Mouse (Mus musculus): Measurements from ENCODE around the gene Stat5a. TPM values are rescaled to one million over a fixed set of nuclear protein-coding genes. Genes with fewer than 3 reads are reported as not detected.

Gene Stat5a
- polyA plus RNA-seq, 1 experiment, result 34.2 TPM

DNA sequence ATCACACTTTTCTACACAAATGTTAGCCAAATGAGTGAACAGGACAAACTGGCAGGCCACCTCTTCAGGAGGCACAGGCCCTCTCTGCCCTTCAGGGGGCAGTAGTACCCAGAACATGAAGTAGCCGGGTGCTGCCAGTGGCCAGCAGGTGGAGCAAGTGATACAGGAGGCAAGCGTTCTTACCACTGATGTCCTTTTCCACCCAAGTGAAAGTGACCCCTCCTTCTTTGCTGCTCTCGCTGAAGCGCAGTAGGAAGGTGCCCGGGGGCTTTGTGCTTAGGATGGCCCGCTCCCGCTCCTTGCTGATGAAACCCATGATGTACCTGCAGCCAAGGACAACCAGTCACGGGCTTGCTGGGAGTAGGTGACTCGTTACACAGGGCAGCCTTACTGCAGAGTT lies 34.3 kb downstream of the Stat5a start:
- no peak overlapping the region for H3K27ac ChIP-seq (replicated peaks; ENCODE audit: low read depth, low read length)
- H3K4me3 ChIP-seq (ENCODE audit: insufficient read depth, low read depth, low read length), result no peak overlapping the region
- no peaks in the 10 kb centered on the region for H3K4me1 ChIP-seq (ENCODE audit: control insufficient read depth, insufficient read depth, insufficient read length, low read length)

DNA sequence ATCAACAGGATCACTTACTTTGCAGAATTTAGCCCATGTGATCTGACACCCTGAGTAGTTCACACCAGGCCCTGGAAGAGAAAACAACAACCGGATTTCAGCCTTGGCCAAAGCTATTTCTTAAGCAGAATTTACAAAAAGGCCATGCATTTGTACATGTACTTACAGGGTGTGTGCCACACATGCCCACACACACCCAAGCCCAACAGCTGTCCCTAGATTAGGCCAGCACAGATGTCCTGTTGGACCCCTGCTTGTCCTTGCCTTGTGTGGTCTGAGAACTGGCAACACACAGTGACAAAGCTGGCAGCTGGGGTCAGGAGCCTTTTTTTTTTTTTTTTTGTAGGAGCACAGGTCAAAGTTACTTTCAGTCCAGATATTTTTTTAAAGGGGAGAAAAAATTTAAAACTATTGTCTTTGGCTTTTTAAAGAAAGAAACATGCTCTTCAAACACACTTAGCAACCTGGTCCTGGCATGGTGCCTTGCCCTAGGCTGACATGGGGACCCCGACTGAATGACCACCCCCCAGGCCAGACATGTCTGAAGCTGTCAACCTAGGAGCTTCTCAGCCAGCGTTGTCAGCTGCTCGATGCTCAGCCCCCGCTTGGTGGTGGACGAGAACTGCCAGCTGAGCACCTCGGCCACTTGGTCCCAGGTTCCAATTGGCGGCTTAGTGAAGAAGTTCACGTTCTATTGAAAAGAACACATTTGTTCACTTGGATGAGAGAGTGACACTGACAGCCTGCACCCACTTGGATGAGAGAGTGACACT lies 35.2 kb downstream of the Stat5a start:
- Histone ChIP-seq H3K4me1 (ENCODE audit: control insufficient read depth, insufficient read depth, insufficient read length, low read length) (no peaks in the 10 kb centered on the region), H3K4me3 (ENCODE audit: insufficient read depth, low read depth, low read length) (no peak overlapping the region), H3K27ac (replicated peaks; ENCODE audit: low read depth, low read length) (no peak overlapping the region; the same call in 1 of the 2 replicates)

DNA sequence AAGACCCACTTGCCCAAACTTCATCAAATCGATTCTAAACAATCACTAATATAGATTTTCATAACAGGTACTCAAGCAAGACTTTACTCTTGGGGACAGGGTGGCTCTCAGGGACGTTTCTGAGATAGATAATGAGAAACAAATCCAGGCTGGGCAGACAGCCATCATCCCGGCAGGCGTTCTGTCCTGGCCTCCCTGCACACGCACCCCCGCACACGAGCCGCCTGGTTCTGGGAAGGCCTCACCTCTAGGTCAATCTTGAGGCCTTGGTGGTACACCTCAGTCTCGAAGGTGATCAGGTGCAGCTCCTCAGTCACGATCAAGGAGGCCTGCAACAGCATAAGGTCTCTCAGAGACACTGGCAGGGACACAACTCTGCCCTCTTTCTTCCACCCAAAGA lies 36.9 kb downstream of the Stat5a start:
- H3K27ac ChIP-seq (replicated peaks; ENCODE audit: low read depth, low read length), result no peak overlapping the region
- H3K4me3 ChIP-seq (ENCODE audit: insufficient read depth, low read depth, low read length), result no peak overlapping the region
- H3K4me1 ChIP-seq (ENCODE audit: control insufficient read depth, insufficient read depth, insufficient read length, low read length), result no peaks in the 10 kb centered on the region

DNA sequence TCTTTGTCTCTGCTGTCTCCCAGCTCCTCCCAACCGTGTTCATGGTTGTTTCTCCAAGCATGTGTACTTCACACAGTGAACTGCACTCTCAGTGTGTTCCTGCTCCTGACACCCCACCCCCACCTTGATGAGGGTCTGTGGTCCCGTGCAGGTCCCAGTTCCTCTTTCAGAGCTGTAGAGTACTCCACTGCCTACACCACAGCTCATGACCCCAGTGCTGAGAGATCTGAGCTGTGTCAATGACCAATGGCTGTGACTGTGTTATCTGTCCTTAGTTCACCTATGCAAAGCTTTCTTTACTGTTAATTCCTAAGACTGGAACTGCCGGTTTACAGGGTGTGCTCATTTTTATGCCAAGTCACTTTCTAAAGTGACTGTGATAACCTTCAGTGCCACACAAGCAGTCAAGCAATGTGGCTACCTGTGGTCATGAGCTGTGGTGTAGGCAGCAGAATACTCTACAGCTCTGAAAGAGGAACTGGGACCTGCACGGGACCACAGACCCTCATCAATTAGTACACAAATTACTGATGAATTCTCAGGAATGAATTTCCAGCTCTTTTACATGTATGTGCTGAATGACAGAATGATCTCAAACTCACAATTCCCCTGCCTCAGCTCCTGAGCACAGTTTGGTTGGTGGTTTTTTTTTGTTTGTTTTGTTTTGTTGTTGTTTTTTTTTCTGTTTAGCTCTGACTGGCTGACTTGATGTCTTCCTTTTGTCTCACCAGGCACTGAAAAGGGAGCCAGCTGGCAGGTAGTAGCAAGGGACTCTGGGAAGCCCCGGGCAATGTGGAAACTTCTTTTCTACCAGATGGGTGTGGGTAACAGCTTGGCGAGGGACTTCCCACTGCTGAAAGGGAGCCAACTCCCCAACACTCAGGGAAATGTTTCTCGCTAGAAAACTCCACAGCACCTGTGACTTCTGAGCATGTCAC lies 38.4 kb downstream of the Stat5a start:
- Histone ChIP-seq H3K4me3 (ENCODE audit: insufficient read depth, low read depth, low read length) (no peak overlapping the region), H3K4me1 (ENCODE audit: control insufficient read depth, insufficient read depth, insufficient read length, low read length) (no peaks in the 10 kb centered on the region), H3K27ac (replicated peaks; ENCODE audit: low read depth, low read length) (no peak overlapping the region)

DNA sequence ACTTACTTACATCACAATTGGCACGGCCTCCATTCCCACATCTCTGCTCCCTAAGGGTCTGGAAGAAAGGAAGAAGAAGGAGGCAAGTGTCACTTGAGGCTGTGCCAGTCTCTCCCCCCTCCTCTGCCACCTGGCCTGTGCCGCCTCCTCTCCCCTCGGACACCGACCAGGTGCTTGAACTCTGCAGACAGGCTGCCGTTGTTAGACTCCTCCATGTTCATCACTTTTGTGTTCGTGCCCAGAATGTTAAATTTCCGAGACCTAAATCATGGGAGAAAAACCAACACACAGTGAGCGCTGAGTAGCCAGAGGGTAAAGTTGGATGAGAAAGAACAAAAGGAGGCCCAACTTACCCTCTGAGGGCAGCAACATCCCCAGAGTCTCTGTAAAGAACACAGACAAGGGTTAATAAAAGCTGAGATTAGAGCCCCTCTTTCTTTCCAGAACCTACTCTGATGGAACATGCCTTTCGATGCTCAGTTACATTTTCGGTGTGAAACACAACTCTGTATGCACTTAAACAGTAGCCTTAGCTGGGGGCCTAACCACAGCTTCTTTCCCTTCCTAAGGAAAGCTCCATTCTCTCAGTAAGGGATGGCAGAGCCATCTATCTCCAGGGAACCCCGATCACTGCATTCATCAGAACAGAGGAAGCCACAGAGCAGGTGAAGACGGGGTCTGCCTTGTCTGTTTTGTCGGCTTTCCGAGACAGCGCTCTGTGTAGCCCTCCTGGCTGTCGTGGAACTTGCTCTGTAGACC lies 39.5 kb downstream of the Stat5a start:
- Histone ChIP-seq H3K4me1 (ENCODE audit: control insufficient read depth, insufficient read depth, insufficient read length, low read length) (no peaks in the 10 kb centered on the region), H3K27ac (replicated peaks; ENCODE audit: low read depth, low read length) (no peak overlapping the region)

DNA sequence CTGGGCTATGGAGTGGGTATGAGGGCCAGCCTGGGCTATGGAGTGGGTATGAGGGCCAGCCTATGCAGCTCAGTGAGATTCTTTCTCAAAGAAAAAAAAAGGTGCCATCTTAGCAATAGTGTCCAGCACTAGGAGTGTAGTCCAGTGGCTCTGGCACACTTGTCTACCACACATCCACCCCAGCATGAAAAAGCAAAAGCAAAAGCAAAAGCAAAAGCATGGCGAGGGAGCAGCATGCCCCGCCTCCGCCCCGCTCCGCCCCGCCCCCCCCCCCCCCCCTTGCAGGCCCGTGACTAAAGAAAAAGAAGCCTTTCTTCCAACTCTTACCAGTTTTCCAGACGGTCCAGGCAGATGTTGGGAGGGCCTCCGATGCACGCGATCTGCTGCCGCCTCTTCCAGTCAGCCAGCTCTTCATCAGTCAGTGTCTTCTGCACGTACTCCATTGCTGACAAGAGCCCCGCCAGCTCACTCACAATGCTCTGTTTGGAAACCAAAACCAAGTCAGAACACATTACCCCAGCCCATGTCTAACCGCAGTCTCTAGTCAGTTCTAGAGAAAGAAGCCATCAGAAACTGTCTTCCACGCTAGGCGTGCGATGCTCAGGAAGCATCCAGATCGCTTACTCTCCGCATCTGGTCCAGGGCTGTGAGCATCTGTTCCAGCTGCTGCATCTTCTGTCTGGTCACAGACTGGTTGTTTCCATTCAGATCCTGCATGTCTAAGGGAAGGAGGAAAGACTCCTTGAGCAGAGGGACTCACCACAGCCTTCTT lies 45.6 kb downstream of the Stat5a start:
- H3K27ac ChIP-seq (replicated peaks; ENCODE audit: low read depth, low read length), result no peak overlapping the region
- no peaks in the 10 kb centered on the region for H3K4me1 ChIP-seq (ENCODE audit: control insufficient read depth, insufficient read depth, insufficient read length, low read length)
- no peak overlapping the region for H3K4me3 ChIP-seq (ENCODE audit: insufficient read depth, low read depth, low read length)

More for the DNA sequence above, 39.5 kb downstream of the Stat5a start:
- H3K4me3 ChIP-seq (ENCODE audit: insufficient read depth, low read depth, low read length), result no peak overlapping the region

DNA sequence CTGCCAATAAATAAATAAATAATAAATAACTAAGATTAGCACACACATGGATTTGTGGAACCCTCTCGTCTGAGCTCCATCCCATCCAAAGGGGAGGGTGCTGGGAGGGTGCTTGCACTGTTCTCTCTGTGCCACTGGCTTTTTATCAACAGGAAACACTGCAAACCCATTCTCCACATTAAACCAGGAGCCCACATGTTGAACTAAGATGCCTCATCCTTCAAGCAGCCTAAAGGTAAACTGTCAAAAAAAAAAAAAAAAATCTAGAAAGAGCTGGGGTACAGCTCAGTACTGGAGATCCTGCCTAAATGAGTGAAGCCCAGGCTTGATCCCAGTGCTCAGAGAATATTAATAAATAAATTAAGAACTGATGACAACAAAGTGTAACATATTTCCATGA lies 46.8 kb downstream of the Stat5a start:
- no peak overlapping the region for H3K4me3 ChIP-seq (ENCODE audit: insufficient read depth, low read depth, low read length)
- H3K27ac ChIP-seq (replicated peaks; ENCODE audit: low read depth, low read length), result no peak overlapping the region
- H3K4me1 ChIP-seq (ENCODE audit: control insufficient read depth, insufficient read depth, insufficient read length, low read length), result no peaks in the 10 kb centered on the region

DNA sequence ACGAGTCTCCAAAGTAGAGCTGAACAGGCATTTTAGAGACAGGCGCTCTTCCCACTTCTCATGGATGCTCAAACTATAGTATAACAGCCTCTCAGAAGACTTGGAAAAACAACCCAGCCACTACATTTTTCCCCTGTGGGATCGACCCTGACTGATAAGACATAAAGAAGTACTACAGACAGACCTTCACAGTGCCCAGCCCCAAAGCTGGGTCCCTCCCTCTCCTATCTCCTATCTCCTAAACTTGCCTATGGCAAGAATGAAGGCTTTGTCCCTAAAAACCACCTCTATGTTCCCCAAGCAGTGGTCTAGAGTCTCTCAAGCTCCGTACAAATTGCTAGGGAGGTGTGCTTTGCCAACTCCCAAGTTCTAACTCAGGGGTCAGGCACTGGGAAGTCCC lies 47.7 kb downstream of the Stat5a start:
- H3K27ac ChIP-seq (replicated peaks; ENCODE audit: low read depth, low read length), result no peak overlapping the region
- no peak overlapping the region for H3K4me3 ChIP-seq (ENCODE audit: insufficient read depth, low read depth, low read length)
- H3K4me1 ChIP-seq (ENCODE audit: control insufficient read depth, insufficient read depth, insufficient read length, low read length), result no peaks in the 10 kb centered on the region

DNA sequence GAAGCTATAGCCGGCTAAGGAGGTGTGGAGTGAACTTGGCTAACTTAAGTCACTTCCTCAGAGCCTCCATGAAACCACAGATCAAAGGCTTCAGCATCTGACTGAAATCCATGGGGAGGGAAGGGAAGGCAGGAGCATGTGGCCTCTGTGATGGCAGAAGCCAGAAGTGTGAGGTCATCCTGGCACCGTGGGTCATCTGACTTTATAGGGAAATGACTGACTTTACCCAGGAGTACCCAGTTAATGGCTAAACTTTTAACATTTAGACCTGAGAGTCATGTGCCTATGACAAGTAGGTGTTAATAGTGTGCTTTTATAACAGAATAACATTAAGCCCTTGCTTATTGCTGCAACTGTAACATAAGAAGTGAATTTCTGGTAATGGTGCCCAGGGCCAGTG lies 49.0 kb downstream of the Stat5a start:
- Histone ChIP-seq H3K27ac (replicated peaks; ENCODE audit: low read depth, low read length) (no peak overlapping the region), H3K4me3 (ENCODE audit: insufficient read depth, low read depth, low read length) (no peak overlapping the region), H3K4me1 (ENCODE audit: control insufficient read depth, insufficient read depth, insufficient read length, low read length) (0 out of 2 replicates have a peak, but pooled peaks cover 2% of the 10 kb centered on the region)

DNA sequence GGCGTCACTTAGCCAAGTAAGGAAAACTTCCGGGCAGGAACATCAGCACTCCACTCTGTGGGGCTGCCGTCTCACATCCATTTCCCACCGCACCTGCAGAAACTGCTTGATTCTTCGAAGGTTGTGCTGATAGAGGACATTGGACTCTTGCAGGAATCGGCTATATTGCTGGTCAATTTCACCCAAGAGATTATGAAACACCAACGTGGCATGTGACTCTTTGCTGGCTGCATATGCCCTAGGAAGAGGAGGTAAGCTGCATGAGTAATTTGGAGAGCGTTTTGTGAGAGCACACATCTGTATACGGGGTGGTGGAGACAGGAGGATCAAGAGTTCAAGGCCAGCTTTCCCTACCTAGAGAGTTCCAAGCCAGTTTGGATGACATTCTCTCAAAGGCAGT lies 49.4 kb downstream of the Stat5a start:
- H3K27ac ChIP-seq (replicated peaks; ENCODE audit: low read depth, low read length), result no peak overlapping the region

DNA sequence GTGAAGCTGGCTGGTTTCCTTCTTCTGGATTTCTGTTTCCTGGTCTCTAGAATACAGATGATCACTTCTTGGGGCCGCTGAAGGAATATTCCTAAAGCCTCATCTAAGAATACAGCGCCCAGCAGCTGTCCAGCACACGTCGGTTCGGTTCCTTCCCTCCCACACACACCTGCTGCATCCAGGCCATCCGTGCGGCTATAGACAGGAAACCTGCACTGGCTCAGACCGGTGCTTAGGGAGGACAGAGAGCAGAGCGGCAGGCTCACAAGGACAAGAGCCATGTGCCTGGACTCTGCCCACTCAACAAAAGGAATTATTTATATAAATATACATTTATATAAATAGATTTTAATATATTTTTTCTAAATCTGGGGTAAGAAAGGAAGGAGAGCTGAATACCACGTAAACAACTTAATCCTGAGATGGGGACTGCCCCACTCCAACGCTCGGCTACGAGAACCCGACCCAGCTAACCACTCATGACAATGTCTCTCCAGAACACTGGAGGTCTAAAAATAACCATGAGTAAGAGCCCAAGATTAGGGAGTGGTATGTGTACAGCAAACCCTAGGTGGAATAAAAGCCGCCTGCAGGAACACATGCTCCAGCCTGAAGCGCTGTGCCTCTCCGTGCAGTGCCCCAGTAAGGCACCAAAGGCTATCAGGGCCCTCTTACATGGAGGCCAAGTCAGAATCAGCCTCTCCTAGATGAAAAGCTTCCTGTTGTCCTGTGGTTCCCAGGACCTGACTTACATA lies 53.4 kb downstream of the Stat5a start:
- Histone ChIP-seq H3K4me1 (ENCODE audit: control insufficient read depth, insufficient read depth, insufficient read length, low read length) (0 out of 2 replicates have a peak, but pooled peaks cover 2% of the 10 kb centered on the region), H3K27ac (replicated peaks; ENCODE audit: low read depth, low read length) (no peak overlapping the region), H3K4me3 (ENCODE audit: insufficient read depth, low read depth, low read length) (no peak overlapping the region)

More for the DNA sequence above, 49.4 kb downstream of the Stat5a start:
- 0 out of 2 replicates have a peak, but pooled peaks cover 2% of the 10 kb centered on the region for H3K4me1 ChIP-seq (ENCODE audit: control insufficient read depth, insufficient read depth, insufficient read length, low read length)
- H3K4me3 ChIP-seq (ENCODE audit: insufficient read depth, low read depth, low read length), result no peak overlapping the region

DNA sequence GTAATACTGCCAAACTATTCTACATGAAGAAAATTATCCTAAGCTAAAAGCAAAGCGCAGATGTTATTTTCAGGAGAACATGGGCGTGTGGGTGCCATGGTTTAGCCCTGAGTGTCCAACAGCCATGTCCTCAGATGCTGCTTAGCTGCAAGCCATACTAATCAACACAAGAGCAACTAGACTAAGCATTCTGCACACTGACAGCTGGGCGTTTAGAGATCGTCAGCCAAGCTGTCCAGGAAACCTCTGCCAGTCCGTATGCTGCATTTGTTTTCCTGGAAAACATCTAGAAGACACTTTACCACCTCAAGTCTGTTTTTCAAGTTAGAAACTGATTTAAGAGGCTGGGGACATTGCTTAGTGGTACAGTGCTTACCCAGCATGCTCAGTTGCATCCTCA lies 55.3 kb downstream of the Stat5a start:
- Histone ChIP-seq H3K27ac (replicated peaks; ENCODE audit: low read depth, low read length) (no peak overlapping the region), H3K4me1 (ENCODE audit: control insufficient read depth, insufficient read depth, insufficient read length, low read length) (0 out of 2 replicates have a peak, but pooled peaks cover 2% of the 10 kb centered on the region), H3K4me3 (ENCODE audit: insufficient read depth, low read depth, low read length) (no peak overlapping the region)

DNA sequence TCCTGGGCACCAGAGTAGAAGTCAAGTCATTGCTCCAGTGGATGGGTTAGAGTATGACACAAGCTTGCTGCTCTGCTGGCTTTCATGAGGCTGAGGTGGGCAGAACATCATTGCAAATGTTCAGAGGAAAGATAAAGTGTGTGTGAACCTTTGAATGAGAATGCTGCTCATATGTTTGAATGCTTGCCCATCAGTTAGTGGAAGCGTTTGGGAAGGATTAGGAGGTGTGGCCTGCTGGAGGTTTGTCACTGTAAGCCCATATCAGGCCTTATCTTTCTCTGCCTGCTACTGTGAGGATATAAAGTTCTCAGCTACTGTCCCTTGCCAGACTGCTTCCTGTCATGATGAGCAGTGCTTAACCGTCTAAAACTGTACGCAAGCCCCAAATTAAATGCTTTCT lies 55.9 kb downstream of the Stat5a start:
- H3K4me1 ChIP-seq (ENCODE audit: control insufficient read depth, insufficient read depth, insufficient read length, low read length), result 0 out of 2 replicates have a peak, but pooled peaks cover 2% of the 10 kb centered on the region
- no peak overlapping the region for H3K27ac ChIP-seq (replicated peaks; ENCODE audit: low read depth, low read length)
- H3K4me3 ChIP-seq (ENCODE audit: insufficient read depth, low read depth, low read length), result no peak overlapping the region

Measured in brown adipose tissue, adult 24 weeks (tissue).